Mouse (Mus musculus): ENCODE results near the gene Hoxb6. TPM values are rescaled to one million over a fixed set of nuclear protein-coding genes. Genes with fewer than 3 reads are reported as not detected.

Hoxb6 gene
- 52.1 and 66.7 TPM in 2 replicates for polyA plus RNA-seq (2015; fragmentation: Nextera tagmentation; extraction: Ambion mirVana)

GRCm38 (mm10) chr11:96291681-96292564, at the start of gene Hoxb6:
TSS of gene Hoxb6 (plus strand) at chr11:96292476.
- peak within 1 kb of the TSS; percentile 75 for H3K27ac ChIP-seq (replicated peaks)
- peaks cover 87% of the 10 kb centered on the region for H3K27me3 ChIP-seq
- peak within 1 kb of the TSS; percentile 47 for H3K4me3 ChIP-seq
- H3K4me1 ChIP-seq (replicated peaks): no peaks in the 10 kb centered on the region
- no peaks in the 10 kb centered on the region for H3K9me3 ChIP-seq
- no peaks in the 10 kb centered on the region for H3K36me3 ChIP-seq
- no peak for ATAC-seq (ENCODE audit: low FRiP score, low read depth)
- peak within 1 kb of the TSS; percentile 39 for H3K9ac ChIP-seq
- WGBS: 5% methylated on average over 22 of the region's 22 CpGs
- H3K4me2 ChIP-seq: peak within 1 kb of the TSS; percentile 33

GRCm38 (mm10) chr11:96250901-96251300, 41.4 kb upstream of the Hoxb6 start:
- 2% methylated on average over 14 of the region's 14 CpGs for WGBS
- H3K9me3 ChIP-seq: no peaks in the 10 kb centered on the region
- no peak overlapping the region for H3K27ac ChIP-seq (replicated peaks)
- no peaks in the 10 kb centered on the region for H3K4me1 ChIP-seq (replicated peaks)
- H3K4me2 ChIP-seq: no peak overlapping the region
- H3K27me3 ChIP-seq: peaks cover 96% of the 10 kb centered on the region
- no peaks in the 10 kb centered on the region for H3K36me3 ChIP-seq
- no peak for ATAC-seq (ENCODE audit: low FRiP score, low read depth)
- H3K4me3 ChIP-seq: no peak overlapping the region
- no peak overlapping the region for H3K9ac ChIP-seq

GRCm38 (mm10) chr11:96251480-96252031, 40.7 kb upstream of the Hoxb6 start:
- 1% methylated on average over 45 of the region's 46 CpGs for WGBS
- Histone ChIP-seq H3K36me3 (no peaks in the 10 kb centered on the region), H3K27ac (replicated peaks) (no peak overlapping the region), H3K4me3 (no peak overlapping the region), H3K4me2 (no peak overlapping the region), H3K4me1 (replicated peaks) (no peaks in the 10 kb centered on the region), H3K9me3 (no peaks in the 10 kb centered on the region), H3K9ac (no peak overlapping the region), H3K27me3 (peaks cover 96% of the 10 kb centered on the region)
- ATAC-seq (ENCODE audit: low FRiP score, low read depth): no peak

- no peak for ATAC-seq (ENCODE audit: low FRiP score, low read depth)
- H3K4me1 ChIP-seq (replicated peaks): no peaks in the 10 kb centered on the region
- no peak overlapping the region for H3K4me3 ChIP-seq
These were observed 39.6 kb upstream of the Hoxb6 start for GRCm38 (mm10) chr11:96252541-96253120.

GRCm38 (mm10) chr11:96254221-96254620, 38.1 kb upstream of the Hoxb6 start:
- Histone ChIP-seq H3K4me3 (no peak overlapping the region), H3K4me2 (no peak overlapping the region), H3K36me3 (no peaks in the 10 kb centered on the region), H3K9ac (no peak overlapping the region), H3K27me3 (peaks cover 97% of the 10 kb centered on the region), H3K9me3 (no peaks in the 10 kb centered on the region), H3K27ac (replicated peaks) (no peak overlapping the region), H3K4me1 (replicated peaks) (no peaks in the 10 kb centered on the region)
- ATAC-seq (ENCODE audit: low FRiP score, low read depth): no peak
- WGBS: 0% methylated on average over 11 of the region's 11 CpGs

More at GRCm38 (mm10) chr11:96252541-96253120, 39.6 kb upstream of the Hoxb6 start:
- Histone ChIP-seq H3K27ac (replicated peaks) (no peak overlapping the region), H3K9me3 (no peaks in the 10 kb centered on the region), H3K4me2 (no peak overlapping the region), H3K27me3 (peaks cover 97% of the 10 kb centered on the region), H3K36me3 (no peaks in the 10 kb centered on the region), H3K9ac (no peak overlapping the region)
- 3% methylated on average over 12 of the region's 12 CpGs for WGBS

GRCm38 (mm10) chr11:96255111-96255995, 36.9 kb upstream of the Hoxb6 start:
- Histone ChIP-seq H3K4me2 (no peak overlapping the region), H3K27me3 (peaks cover 97% of the 10 kb centered on the region), H3K9ac (no peak overlapping the region), H3K9me3 (no peaks in the 10 kb centered on the region), H3K4me3 (no peak overlapping the region), H3K27ac (replicated peaks) (no peak overlapping the region), H3K36me3 (no peaks in the 10 kb centered on the region), H3K4me1 (replicated peaks) (no peaks in the 10 kb centered on the region)
- 1% methylated on average over 39 of the region's 39 CpGs for WGBS
- no peak for ATAC-seq (ENCODE audit: low FRiP score, low read depth)

GRCm38 (mm10) chr11:96255996-96256445, 36.3 kb upstream of the Hoxb6 start:
- no peaks in the 10 kb centered on the region for H3K9me3 ChIP-seq
- no peak overlapping the region for H3K4me3 ChIP-seq
- ATAC-seq (ENCODE audit: low FRiP score, low read depth): no peak
- H3K27me3 ChIP-seq: peaks cover 97% of the 10 kb centered on the region
- H3K9ac ChIP-seq: no peak overlapping the region
- H3K36me3 ChIP-seq: no peaks in the 10 kb centered on the region
- no peak overlapping the region for H3K4me2 ChIP-seq
- WGBS: 2% methylated on average over 14 of the region's 14 CpGs
- H3K4me1 ChIP-seq (replicated peaks): no peaks in the 10 kb centered on the region
- H3K27ac ChIP-seq (replicated peaks): no peak overlapping the region

- H3K4me3 ChIP-seq: no peak overlapping the region
- no peak overlapping the region for H3K27ac ChIP-seq (replicated peaks)
- H3K9ac ChIP-seq: no peak overlapping the region
- H3K27me3 ChIP-seq: peaks cover 97% of the 10 kb centered on the region
- WGBS: 21% methylated on average over 2 of the region's 2 CpGs
- ATAC-seq (ENCODE audit: low FRiP score, low read depth): no peak
- H3K36me3 ChIP-seq: no peaks in the 10 kb centered on the region
- H3K4me1 ChIP-seq (replicated peaks): no peaks in the 10 kb centered on the region
- H3K9me3 ChIP-seq: no peaks in the 10 kb centered on the region
- H3K4me2 ChIP-seq: no peak overlapping the region
These were observed 35.1 kb upstream of the Hoxb6 start for GRCm38 (mm10) chr11:96257141-96257540.

GRCm38 (mm10) chr11:96259038-96259437, 33.2 kb upstream of the Hoxb6 start:
- Histone ChIP-seq H3K9ac (no peak overlapping the region), H3K9me3 (no peaks in the 10 kb centered on the region), H3K27me3 (peaks cover 98% of the 10 kb centered on the region), H3K4me1 (replicated peaks) (no peaks in the 10 kb centered on the region), H3K27ac (replicated peaks) (no peak overlapping the region), H3K4me3 (no peak overlapping the region), H3K36me3 (no peaks in the 10 kb centered on the region), H3K4me2 (no peak overlapping the region)
- ATAC-seq (ENCODE audit: low FRiP score, low read depth): no peak
- 0% methylated on average over 2 of the region's 2 CpGs for WGBS

GRCm38 (mm10) chr11:96259511-96259910, 32.8 kb upstream of the Hoxb6 start:
- H3K27ac ChIP-seq (replicated peaks): no peak overlapping the region
- H3K4me2 ChIP-seq: no peak overlapping the region
- H3K9me3 ChIP-seq: no peaks in the 10 kb centered on the region
- 4% methylated on average over 1 of the region's 1 CpGs for WGBS
- H3K4me3 ChIP-seq: no peak overlapping the region
- no peaks in the 10 kb centered on the region for H3K36me3 ChIP-seq
- H3K27me3 ChIP-seq: peaks cover 98% of the 10 kb centered on the region
- no peaks in the 10 kb centered on the region for H3K4me1 ChIP-seq (replicated peaks)
- H3K9ac ChIP-seq: no peak overlapping the region
- ATAC-seq (ENCODE audit: low FRiP score, low read depth): no peak

- H3K4me3 ChIP-seq: no peak overlapping the region
- H3K27ac ChIP-seq (replicated peaks): no peak overlapping the region
- no peak for ATAC-seq (ENCODE audit: low FRiP score, low read depth)
- WGBS: 1% methylated on average over 23 of the region's 23 CpGs
- no peak overlapping the region for H3K9ac ChIP-seq
- no peaks in the 10 kb centered on the region for H3K4me1 ChIP-seq (replicated peaks)
- H3K9me3 ChIP-seq: no peaks in the 10 kb centered on the region
- H3K27me3 ChIP-seq: peaks cover 98% of the 10 kb centered on the region
- H3K36me3 ChIP-seq: no peaks in the 10 kb centered on the region
- H3K4me2 ChIP-seq: no peak overlapping the region
These were observed 31.8 kb upstream of the Hoxb6 start for GRCm38 (mm10) chr11:96260310-96260970.
